Mouse (Mus musculus) midbrain, embryonic 16.5 days (tissue): ENCODE results near the gene Rps6kl1. TPM values are rescaled to one million over a fixed set of nuclear protein-coding genes. Genes with fewer than 3 reads are reported as not detected.

Experiments used
- ATAC-seq: fragments of 200-750 bp; cut with Nextera tagmentation; 2 replicates; pipeline ENCODE4 v1.8.0; 2017; ENCODE audit warnings: moderate TSS enrichment
- H3K27ac ChIP-seq: fragments of 300-500 bp; sonication (generic); 2 replicates; pipeline ENCODE4 v1.5.1; 2014; ENCODE audit warnings: mild to moderate bottlenecking, low read length, mixed read lengths
- H3K27me3 ChIP-seq: fragments of 300-500 bp; sonication (generic); 2 replicates; pipeline ENCODE4 v1.6.1; 2014; ENCODE audit warnings: low read depth, low read length, mixed read lengths; ENCODE audit not compliant: control insufficient read depth, insufficient read depth
- H3K36me3 ChIP-seq: fragments of 300-500 bp; sonication (generic); 2 replicates; pipeline ENCODE4 v1.6.1; 2014; ENCODE audit warnings: mild to moderate bottlenecking, low read length, moderate library complexity, mixed read lengths; ENCODE audit not compliant: control insufficient read depth, insufficient read depth
- H3K4me1 ChIP-seq: fragments of 300-500 bp; sonication (generic); 2 replicates; pipeline ENCODE4 v1.6.1; 2014; ENCODE audit warnings: mild to moderate bottlenecking, low read length, mixed read lengths; ENCODE audit not compliant: control insufficient read depth, insufficient read depth
- H3K4me2 ChIP-seq: fragments of 300-500 bp; sonication (generic); 2 replicates; pipeline ENCODE4 v1.6.1; 2014; ENCODE audit warnings: mild to moderate bottlenecking, low read length, mixed read lengths
- H3K4me3 ChIP-seq: fragments of 300-500 bp; sonication (generic); 2 replicates; pipeline ENCODE4 v1.5.1; 2014; ENCODE audit warnings: low read depth, mild to moderate bottlenecking, low read length, moderate library complexity, mixed read lengths
- H3K9ac ChIP-seq: fragments of 300-500 bp; sonication (generic); 2 replicates; pipeline ENCODE4 v1.6.1; 2014; ENCODE audit warnings: low read depth, low read length, mixed read lengths
- H3K9me3 ChIP-seq: fragments of 300-500 bp; sonication (generic); replicated peaks from 2 replicates; pipeline ENCODE4 v1.6.1; 2014; ENCODE audit warnings: mild to moderate bottlenecking, low read length, mixed read lengths; ENCODE audit not compliant: control insufficient read depth, poor library complexity, severe bottlenecking
- WGBS: fragments of 180-500 bp; shearing (Covaris S2); extraction: QIAGEN DNeasy Blood & Tissue Kit; methylation state at CpG from one replicate; pipeline ENCODE4 v1.1.7; 2014; 5-methylcytosine and 5-hydroxymethylcytosine counted together
- polyA plus RNA-seq: library from polyadenylated mRNA; unstranded; fragments of >200 nt; fragmentation: Nextera tagmentation; extraction: Ambion mirVana; gene quantifications from 2 replicates; pipeline ENCODE4 v1.2.1, GENCODE M21; 2015

Gene Rps6kl1
- polyA plus RNA-seq: 39.3 and 43.3 TPM in 2 replicates

DNA sequence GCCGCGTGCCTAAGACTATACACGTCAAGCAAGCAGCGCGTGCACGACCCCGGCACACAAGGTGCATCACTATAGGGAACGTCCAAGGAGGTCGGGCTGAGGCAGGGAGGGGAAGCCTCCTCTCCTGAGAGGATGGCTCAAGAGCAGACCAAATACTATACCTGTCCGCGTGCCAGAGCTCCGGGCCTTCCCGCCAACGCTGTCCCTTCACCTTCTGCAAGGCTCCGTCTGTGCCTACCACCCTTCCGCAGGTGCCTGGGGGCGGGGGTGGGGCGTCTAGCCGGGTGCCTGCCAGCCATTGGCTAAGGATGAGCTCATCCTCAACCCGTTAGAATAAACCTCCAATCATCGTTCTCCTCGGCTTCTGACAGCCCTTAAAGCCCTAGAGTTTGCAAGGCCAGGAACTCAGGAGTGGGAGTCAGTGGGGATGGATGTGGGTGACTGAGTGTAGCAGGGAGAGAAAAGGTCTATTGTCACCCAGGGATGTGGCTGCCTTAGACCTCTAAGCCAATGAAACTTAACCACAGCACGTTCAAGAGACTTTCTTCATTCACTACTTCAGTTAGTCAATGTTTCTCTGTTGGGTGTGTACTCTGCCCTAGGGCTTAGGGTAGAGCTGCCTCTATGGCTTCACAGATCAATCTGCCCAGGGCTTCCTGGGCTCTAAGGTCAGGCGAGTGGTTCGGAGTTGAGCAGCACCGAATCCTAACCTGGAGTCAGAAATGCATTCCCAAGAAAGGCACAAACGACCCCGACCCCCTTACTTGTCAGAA lies at the start of gene Rps6kl1:
Gene Rps6kl1, minus strand, starts transcription at position 263 of the 773 bp plus-strand sequence.
- peak within 1 kb of the TSS; percentile 70 for H3K27ac ChIP-seq
- H3K36me3 ChIP-seq: 0 out of 2 replicates have a peak, but pooled peaks cover 3% of the 10 kb centered on the region
- H3K4me3 ChIP-seq: peak within 1 kb of the TSS; percentile 61
- ATAC-seq: peak; percentile 98
- WGBS: 13% methylated on average over 28 of the region's 28 CpGs
- peak within 1 kb of the TSS; percentile 70 for H3K4me2 ChIP-seq
- peaks cover 4% of the 10 kb centered on the region; the same call in 1 of the 2 replicates for H3K4me1 ChIP-seq
- H3K9me3 ChIP-seq: no peaks in the 10 kb centered on the region
- H3K27me3 ChIP-seq: no peaks in the 10 kb centered on the region
- H3K9ac ChIP-seq: peak within 1 kb of the TSS; percentile 90

DNA sequence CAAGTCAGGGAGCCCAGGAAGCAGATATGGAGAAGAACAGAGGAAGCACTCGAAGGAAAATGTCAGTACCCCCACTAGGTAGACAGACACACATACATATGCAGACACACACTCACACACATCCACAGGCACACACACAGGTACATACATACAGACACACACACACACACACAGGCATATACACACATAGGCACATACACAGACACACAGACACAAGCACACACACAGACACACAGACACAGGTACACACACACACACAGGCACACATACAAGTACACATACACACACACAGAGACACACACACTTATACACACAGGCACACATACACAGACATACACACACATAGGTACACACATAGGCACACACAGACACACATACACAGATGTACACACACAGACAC lies 48.9 kb upstream of the Rps6kl1 start:
- no peak for ATAC-seq

DNA sequence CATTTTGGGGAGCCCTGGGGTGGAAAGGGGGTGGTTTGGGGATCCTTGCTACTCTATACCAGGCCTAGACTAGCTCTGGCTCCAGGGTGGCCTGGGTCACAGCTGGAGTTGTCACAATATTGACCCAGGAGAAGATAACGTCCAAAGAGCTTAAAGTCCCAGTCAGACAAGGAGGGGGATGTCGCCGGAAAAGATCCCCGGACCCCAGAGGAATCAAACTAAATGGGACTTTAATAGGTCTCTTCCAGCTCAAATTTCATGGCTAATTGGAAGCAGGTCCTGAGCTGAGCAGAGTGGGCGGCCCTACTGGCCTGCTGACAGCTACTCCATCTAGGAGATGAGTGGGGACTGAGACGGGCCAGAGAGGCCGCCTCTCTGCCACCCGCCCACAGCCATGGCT lies 46.9 kb upstream of the Rps6kl1 start:
- H3K9me3 ChIP-seq: no peaks in the 10 kb centered on the region
- peaks cover 11% of the 10 kb centered on the region; the same call in 1 of the 2 replicates for H3K4me1 ChIP-seq
- H3K4me2 ChIP-seq: no peak overlapping the region
- no peak for ATAC-seq
- H3K9ac ChIP-seq: no peak overlapping the region
- no peaks in the 10 kb centered on the region for H3K27me3 ChIP-seq
- H3K27ac ChIP-seq: no peak overlapping the region
- no peaks in the 10 kb centered on the region for H3K36me3 ChIP-seq
- H3K4me3 ChIP-seq: no peak overlapping the region
- 62% methylated on average over 8 of the region's 8 CpGs for WGBS

More for the DNA sequence above, 48.9 kb upstream of the Rps6kl1 start:
- no peak overlapping the region for H3K9ac ChIP-seq
- H3K9me3 ChIP-seq: no peaks in the 10 kb centered on the region
- no peak overlapping the region for H3K4me3 ChIP-seq
- 78% methylated on average over 1 of the region's 1 CpGs for WGBS
- no peak overlapping the region for H3K4me2 ChIP-seq
- no peaks in the 10 kb centered on the region for H3K36me3 ChIP-seq
- no peaks in the 10 kb centered on the region for H3K27me3 ChIP-seq
- no peak overlapping the region for H3K27ac ChIP-seq
- peaks cover 11% of the 10 kb centered on the region; the same call in 1 of the 2 replicates for H3K4me1 ChIP-seq

DNA sequence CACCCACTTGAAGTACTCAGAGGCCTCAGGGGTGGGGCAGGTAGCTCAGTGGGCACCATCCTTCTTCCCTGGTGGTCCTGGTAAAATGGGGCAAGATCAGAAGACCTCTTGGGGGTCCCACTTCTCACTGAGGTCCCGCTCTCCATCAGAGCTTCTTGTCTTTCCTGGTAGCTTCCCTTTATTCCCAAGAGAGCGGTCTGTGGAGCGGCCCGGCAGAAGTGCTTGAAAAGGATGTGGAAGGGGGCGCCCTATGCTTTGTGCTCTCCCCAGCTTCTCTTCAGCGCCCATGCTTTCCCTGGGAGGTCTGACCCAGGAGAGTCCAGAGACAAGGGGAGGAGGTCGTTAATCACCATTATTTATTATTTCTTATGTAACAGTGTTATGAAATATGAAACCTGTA lies 46.3 kb upstream of the Rps6kl1 start:
- no peaks in the 10 kb centered on the region for H3K36me3 ChIP-seq
- H3K27me3 ChIP-seq: no peaks in the 10 kb centered on the region
- H3K4me1 ChIP-seq: peaks cover 11% of the 10 kb centered on the region; the same call in 1 of the 2 replicates
- no peak overlapping the region for H3K9ac ChIP-seq
- H3K9me3 ChIP-seq: no peaks in the 10 kb centered on the region
- WGBS: 73% methylated on average over 7 of the region's 7 CpGs
- H3K27ac ChIP-seq: no peak overlapping the region
- no peak overlapping the region for H3K4me3 ChIP-seq
- no peak for ATAC-seq
- H3K4me2 ChIP-seq: no peak overlapping the region

DNA sequence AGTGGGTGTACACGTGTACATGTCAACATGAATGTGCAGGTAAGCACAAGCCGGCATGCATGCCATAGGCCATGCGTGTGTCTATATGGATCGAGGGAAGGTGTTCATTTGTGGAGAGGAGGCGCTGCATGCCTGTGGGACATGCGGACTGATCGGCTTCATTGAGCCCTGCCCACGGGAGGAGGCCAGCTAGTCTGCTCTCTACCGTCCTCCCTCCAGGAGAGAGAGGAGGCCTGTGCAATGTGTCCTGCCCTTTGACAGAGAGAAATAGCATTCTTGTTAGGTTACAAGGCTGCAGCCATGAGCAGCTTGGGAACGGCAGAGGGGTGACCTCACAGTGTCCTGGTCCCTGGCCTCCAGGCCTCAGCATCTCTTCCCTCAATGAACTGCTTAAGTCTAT lies 45.1 kb upstream of the Rps6kl1 start:
- Histone ChIP-seq H3K4me2 (no peak overlapping the region), H3K9me3 (no peaks in the 10 kb centered on the region), H3K4me1 (peaks cover 6% of the 10 kb centered on the region; the same call in 1 of the 2 replicates), H3K27me3 (no peaks in the 10 kb centered on the region), H3K9ac (no peak overlapping the region), H3K4me3 (no peak overlapping the region), H3K36me3 (no peaks in the 10 kb centered on the region), H3K27ac (no peak overlapping the region)
- ATAC-seq: no peak
- WGBS: 93% methylated on average over 10 of the region's 10 CpGs

DNA sequence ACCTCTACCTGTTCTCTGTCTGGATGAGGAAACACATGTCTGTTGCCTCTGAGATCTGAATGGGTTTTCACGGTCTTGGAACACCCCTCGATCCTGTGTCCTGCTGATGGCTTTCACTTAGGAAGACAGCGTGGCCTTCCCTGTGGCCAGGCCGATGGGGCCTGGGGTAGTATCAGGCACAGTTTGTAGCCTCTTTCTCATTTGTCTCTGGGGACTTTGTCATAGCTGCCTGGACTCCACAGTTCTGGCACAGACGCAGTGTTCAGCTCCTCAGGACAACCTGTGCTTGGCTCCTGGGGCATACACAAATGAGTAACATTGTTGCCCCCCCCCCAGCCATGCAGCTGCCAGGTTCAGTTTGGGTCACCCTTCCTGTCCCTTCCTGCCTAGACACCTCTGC lies 44.0 kb upstream of the Rps6kl1 start:
- Histone ChIP-seq H3K4me1 (no peaks in the 10 kb centered on the region), H3K36me3 (no peaks in the 10 kb centered on the region), H3K4me3 (no peak overlapping the region), H3K9me3 (no peaks in the 10 kb centered on the region), H3K9ac (no peak overlapping the region), H3K27me3 (no peaks in the 10 kb centered on the region), H3K27ac (no peak overlapping the region; the same call in 1 of the 2 replicates), H3K4me2 (no peak overlapping the region)
- WGBS: 88% methylated on average over 5 of the region's 5 CpGs
- ATAC-seq: no peak

DNA sequence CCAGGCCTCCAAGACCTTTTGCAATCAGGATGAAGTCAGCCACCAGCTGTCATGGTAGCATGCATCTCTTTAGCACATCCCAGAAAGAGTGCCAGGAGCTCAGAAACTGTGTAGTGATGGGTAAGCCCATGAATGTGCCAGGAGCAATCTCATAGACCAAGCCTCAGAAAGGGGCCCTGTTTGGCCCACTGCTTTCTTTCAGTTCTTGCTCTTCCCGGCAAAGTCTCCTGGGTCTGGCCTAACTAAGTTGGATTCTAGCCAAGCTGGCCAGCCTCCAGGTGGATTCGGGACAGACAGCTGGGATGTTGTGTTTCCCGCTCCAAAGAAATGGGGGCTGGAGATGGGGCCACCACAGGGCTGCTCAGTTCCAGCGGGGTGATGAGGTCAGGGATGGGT lies 43.6 kb upstream of the Rps6kl1 start:
- WGBS: 55% methylated on average over 4 of the region's 4 CpGs
- Histone ChIP-seq H3K27ac (no peak overlapping the region; the same call in 1 of the 2 replicates), H3K9ac (no peak overlapping the region), H3K36me3 (no peaks in the 10 kb centered on the region), H3K4me2 (no peak overlapping the region), H3K4me3 (no peak overlapping the region), H3K9me3 (no peaks in the 10 kb centered on the region), H3K27me3 (no peaks in the 10 kb centered on the region), H3K4me1 (no peaks in the 10 kb centered on the region)
- ATAC-seq: 0 out of 2 replicates have a peak, but pooled peaks have one; percentile 51

DNA sequence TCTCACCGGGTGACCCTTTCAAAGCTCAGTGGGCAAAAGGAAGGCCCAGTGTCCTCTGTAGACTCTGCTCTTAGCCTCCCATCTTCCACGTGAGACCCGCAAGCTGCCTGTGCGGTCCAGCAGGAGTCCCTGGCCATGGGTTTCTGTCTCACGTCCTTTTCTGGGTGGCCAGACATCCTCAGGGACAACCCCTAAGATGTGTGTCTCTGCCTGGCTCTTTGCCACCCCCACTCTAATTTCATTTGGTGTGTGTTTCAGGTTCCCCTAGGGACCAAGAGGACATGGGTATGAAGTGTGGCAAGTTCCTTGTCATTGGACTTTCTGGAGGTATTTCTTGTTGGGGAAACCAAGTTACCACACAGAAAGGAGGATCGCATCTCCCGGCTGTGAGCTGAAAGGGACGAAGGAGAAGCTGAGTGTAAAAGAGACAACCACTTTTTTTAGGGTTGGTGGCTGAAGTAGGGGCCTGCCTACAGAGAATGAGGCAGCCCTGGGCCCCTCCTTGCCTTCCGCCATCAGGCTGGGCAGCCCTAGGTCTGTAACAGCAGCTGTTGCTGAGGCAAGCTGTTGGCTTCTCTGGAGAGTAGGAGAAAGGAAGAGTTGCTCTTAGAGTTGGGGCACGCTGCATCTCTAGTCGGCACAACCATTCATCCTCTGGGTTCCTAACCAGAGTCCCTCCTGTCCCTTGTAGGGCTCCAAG lies 43.0 kb upstream of the Rps6kl1 start:
- no peak overlapping the region for H3K4me2 ChIP-seq
- no peak for ATAC-seq
- H3K9ac ChIP-seq: no peak overlapping the region
- no peak overlapping the region for H3K27ac ChIP-seq
- no peak overlapping the region for H3K4me3 ChIP-seq
- 90% methylated on average over 11 of the region's 11 CpGs for WGBS
- H3K9me3 ChIP-seq: no peaks in the 10 kb centered on the region
- H3K4me1 ChIP-seq: no peaks in the 10 kb centered on the region
- no peaks in the 10 kb centered on the region for H3K27me3 ChIP-seq
- no peaks in the 10 kb centered on the region for H3K36me3 ChIP-seq

DNA sequence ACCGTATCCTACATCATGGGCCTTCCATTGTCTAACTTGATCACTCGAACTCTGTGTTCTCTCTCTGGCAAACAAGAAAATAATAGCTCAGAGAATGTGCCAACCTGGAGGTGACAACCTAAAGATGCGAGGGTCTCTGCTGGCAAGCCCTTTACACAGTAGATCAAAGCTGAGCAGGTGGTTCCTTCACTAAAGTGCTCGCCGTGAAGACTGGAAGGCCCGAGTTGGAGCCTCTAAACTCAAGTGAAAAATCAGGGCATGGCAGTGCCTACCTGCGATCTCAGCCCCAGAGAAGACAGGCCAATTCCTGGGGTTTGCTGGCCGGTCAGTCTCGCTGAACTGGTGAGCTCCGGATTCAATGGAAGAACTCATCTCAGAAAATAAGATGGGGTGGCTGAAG lies 42.1 kb upstream of the Rps6kl1 start:
- no peak for ATAC-seq
- no peak overlapping the region for H3K9ac ChIP-seq
- H3K4me1 ChIP-seq: no peaks in the 10 kb centered on the region
- no peaks in the 10 kb centered on the region for H3K9me3 ChIP-seq
- H3K27me3 ChIP-seq: no peaks in the 10 kb centered on the region
- H3K4me3 ChIP-seq: no peak overlapping the region
- H3K27ac ChIP-seq: no peak overlapping the region
- no peak overlapping the region for H3K4me2 ChIP-seq
- H3K36me3 ChIP-seq: no peaks in the 10 kb centered on the region
- 84% methylated on average over 10 of the region's 10 CpGs for WGBS
